Mouse (Mus musculus): Measurements from ENCODE around the gene Abcb1a. TPM values are rescaled to one million over a fixed set of nuclear protein-coding genes. Genes with fewer than 3 reads are reported as not detected.

Abcb1a gene
- total RNA-seq (2023; ENCODE audit: inconsistent age) = 3.7 to 5.0 TPM (median 4.5 TPM) in 4 replicates

DNA sequence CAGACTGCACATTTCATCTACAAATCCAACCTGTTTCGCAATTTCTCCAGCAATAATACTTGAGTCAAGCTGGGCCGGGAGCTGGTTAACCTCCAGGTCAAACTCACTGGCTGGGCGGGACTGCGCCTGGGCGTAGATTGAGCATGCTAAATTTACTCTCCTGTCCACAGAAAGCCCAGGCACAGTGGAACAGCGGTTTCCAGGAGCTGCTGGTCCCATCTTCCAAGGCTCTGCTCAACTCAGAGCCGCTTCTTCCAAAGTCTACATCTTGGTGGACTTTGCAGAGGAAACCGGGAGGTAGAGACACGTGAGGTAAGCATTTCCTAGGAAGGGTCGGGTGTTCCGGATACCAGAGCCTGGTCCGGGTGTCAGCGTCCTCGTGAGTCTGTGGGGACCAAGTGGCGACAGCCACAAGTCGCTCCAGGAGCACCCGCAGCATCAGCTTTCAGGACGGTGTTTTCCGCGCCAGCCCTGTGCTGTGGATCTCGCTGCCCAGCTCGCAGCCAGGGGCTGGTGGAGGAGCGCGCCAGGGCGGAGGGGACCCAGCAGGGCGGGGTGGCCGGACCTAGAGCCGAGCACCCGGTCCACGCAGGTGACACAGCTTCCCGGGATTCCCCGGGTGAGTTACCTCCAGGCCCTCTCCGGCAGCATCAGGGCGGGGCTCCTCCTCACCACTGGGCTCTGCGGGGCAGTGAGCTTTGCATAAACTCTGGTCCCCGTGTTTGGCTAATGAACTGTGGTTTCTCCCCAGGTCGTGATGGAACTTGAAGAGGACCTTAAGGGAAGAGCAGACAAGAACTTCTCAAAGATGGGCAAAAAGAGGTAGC, at the start of gene Abcb1a:
Gene Abcb1a (plus strand): TSS at position 167 of the 827 bp plus-strand sequence.

DNA sequence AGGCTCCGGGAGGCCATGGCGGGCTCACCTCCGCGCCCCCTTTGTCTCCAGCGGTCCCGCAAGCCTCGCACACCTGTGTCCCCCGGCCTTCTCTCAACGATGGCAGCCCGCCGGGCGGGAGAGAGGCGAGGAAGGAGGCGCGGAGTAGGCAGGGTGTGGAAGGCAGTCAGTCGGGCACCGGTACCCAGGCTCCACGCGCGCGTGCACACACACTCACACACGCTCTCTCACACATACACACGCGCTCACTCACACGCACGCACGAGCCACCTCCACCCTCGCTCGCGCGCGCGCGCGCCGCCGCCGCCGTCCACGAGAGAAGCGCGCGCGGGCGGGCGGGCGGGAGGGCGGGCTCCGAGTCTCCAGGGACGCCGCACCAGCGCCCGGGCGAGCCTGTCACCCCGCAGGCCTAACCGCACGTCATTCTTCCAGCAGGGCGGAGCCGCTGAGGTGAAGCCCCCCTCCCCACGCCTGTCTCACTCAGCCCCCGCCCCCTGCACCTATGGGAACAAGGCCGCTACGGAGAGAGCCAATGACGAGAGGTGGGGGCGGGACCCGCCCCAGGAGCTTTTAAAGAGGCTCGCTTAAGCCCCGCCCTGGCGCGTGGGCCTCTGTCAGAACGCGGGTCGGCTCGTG, 37.2 kb upstream of the Abcb1a start, which contains the start of gene Rundc3b:
Gene Rundc3b (minus strand): TSS at position 357 of the 636 bp plus-strand sequence.

Other genes starting within 250 kb of the Abcb1a start
- gene Dbf4, start 237.4 kb upstream of the Abcb1a start, total RNA-seq (2023; ENCODE audit: inconsistent age) = 39.7 to 47.3 TPM (median 43.0 TPM) in 4 replicates
- 7.9 to 10.6 TPM (median 9.5 TPM) in 4 replicates for gene Slc25a40, start 237.2 kb upstream of the Abcb1a start, total RNA-seq (2023; ENCODE audit: inconsistent age)
- gene Rundc3b, start 37.1 kb upstream of the Abcb1a start, total RNA-seq (2023; ENCODE audit: inconsistent age) = 1.2 to 3.0 TPM (median 1.4 TPM) in 4 replicates
- 1.2 to 3.8 TPM (median 2.6 TPM) in 4 replicates for gene Abcb1b, start 138.1 kb downstream of the Abcb1a start, total RNA-seq (2023; ENCODE audit: inconsistent age)
- gene Abcb4, start 233.6 kb downstream of the Abcb1a start, total RNA-seq (2023; ENCODE audit: inconsistent age) = 5.5 to 9.6 TPM (median 6.5 TPM) in 4 replicates

Measured in B cell, adult (primary cell).